Mouse (Mus musculus) intestine, embryonic 14.5 days (tissue): ENCODE measurements at regions not wholly inside any gene's neighbourhood (a gene's known extent, or its start where the extent isn't known, plus 50 kb on each side); places are given as distances from the start of the nearest gene placed in this dataset.

Experiments used
- ATAC-seq: fragments of 200-750 bp; cut with Nextera tagmentation; replicated peaks from 2 replicates; pipeline ENCODE4 v1.8.0; 2017; ENCODE audit warnings: low read depth, moderate number of reproducible peaks, moderate TSS enrichment, moderate library complexity; ENCODE audit not compliant: low FRiP score, low TSS enrichment
- DNase-seq: peaks from one replicate; pipeline ENCODE4 v3.0.0-alpha.2; 2018; ENCODE audit warnings: low spot score
- H3K27ac ChIP-seq: fragments of 300-500 bp; sonication (generic); 2 replicates; pipeline ENCODE4 v1.5.1; 2014; ENCODE audit warnings: low read depth, mild to moderate bottlenecking, control low read depth
- H3K27me3 ChIP-seq: fragments of 300-500 bp; sonication (generic); replicated peaks from 2 replicates; pipeline ENCODE4 v1.6.1; 2014; ENCODE audit warnings: low read length, control low read depth; ENCODE audit not compliant: control insufficient read depth, insufficient read depth
- H3K36me3 ChIP-seq: fragments of 300-500 bp; sonication (generic); 2 replicates; pipeline ENCODE4 v1.6.1; 2014; ENCODE audit warnings: low read length, control low read depth; ENCODE audit not compliant: control insufficient read depth, insufficient read depth
- H3K4me1 ChIP-seq: fragments of 300-500 bp; sonication (generic); replicated peaks from 2 replicates; pipeline ENCODE4 v1.6.1; 2014; ENCODE audit warnings: low read length, control low read depth, mixed read lengths; ENCODE audit not compliant: control insufficient read depth, insufficient read depth
- H3K4me2 ChIP-seq: fragments of 300-500 bp; sonication (generic); 2 replicates; pipeline ENCODE4 v1.6.1; 2014; ENCODE audit warnings: low read length
- H3K4me3 ChIP-seq: fragments of 300-500 bp; sonication (generic); 2 replicates; pipeline ENCODE4 v1.5.1; 2014; ENCODE audit warnings: low read depth, low read length, control low read depth, mixed read lengths
- H3K9ac ChIP-seq: fragments of 300-500 bp; sonication (generic); 2 replicates; pipeline ENCODE4 v1.6.1; 2014; ENCODE audit warnings: mild to moderate bottlenecking, low read length
- H3K9me3 ChIP-seq: fragments of 300-500 bp; sonication (generic); 2 replicates; pipeline ENCODE4 v1.6.1; 2016; ENCODE audit warnings: low read length, control low read depth; ENCODE audit not compliant: control insufficient read depth
- WGBS: fragments of 180-500 bp; shearing (Covaris S2); extraction: QIAGEN DNeasy Blood & Tissue Kit; methylation state at CpG from one replicate; pipeline ENCODE4 v1.1.7; 2014; 5-methylcytosine and 5-hydroxymethylcytosine counted together

DNA sequence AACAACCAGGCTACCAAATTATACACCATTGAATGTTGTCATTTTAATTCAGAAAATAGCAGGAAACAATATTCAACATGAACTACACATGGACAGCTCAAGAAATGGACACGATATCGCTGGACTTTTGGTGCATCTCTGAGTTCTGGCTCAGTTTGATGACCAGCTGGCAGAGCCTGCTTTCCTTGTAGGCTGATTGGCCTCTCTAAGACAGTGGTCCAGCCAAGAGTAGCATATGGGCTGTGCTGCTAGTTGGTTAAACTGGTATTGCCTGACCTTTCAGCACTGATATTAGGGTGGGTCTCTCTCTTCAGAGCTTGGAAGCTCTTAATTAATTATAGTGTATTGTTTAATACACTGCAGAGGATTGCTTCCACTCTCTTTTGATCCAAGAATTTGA, 705.8 kb upstream of the Ddx18 start:
- Histone ChIP-seq H3K4me2 (no peak overlapping the region), H3K9ac (no peak overlapping the region), H3K36me3 (no peaks in the 10 kb centered on the region), H3K4me1 (no peaks in the 10 kb centered on the region), H3K9me3 (no peaks in the 10 kb centered on the region), H3K4me3 (no peak overlapping the region), H3K27me3 (no peaks in the 10 kb centered on the region), H3K27ac (no peak overlapping the region)
- DNase-seq (no peak), ATAC-seq (no peak)
- 96% methylated on average over 2 of the region's 2 CpGs for WGBS

DNA sequence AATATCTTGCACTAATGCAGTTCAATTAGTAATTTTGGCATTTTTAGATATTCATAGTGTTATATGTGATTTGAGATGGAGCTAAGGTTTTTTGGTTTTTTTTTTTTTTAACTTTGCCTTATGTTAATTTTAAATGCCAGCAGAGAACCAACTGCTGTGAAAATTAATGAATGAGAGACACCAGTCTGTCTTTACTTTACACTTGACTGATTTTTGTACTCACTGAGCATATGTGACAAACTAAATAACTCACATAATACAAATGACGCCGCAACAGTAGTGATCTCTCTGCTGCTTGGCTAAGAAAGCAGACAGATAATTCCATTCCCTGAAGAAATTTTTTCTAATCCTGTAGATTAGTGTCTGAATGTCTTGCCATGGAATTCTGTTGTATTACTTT, 675.2 kb upstream of the Ddx18 start:
- H3K4me1 ChIP-seq = no peaks in the 10 kb centered on the region
- H3K36me3 ChIP-seq = no peaks in the 10 kb centered on the region
- no peak overlapping the region for H3K4me3 ChIP-seq
- ATAC-seq (no peak), DNase-seq (no peak)
- H3K27me3 ChIP-seq = no peaks in the 10 kb centered on the region
- no peak overlapping the region for H3K9ac ChIP-seq
- H3K9me3 ChIP-seq = no peaks in the 10 kb centered on the region
- no peak overlapping the region for H3K27ac ChIP-seq
- WGBS = 87% methylated on average over 2 of the region's 2 CpGs
- H3K4me2 ChIP-seq = no peak overlapping the region

DNA sequence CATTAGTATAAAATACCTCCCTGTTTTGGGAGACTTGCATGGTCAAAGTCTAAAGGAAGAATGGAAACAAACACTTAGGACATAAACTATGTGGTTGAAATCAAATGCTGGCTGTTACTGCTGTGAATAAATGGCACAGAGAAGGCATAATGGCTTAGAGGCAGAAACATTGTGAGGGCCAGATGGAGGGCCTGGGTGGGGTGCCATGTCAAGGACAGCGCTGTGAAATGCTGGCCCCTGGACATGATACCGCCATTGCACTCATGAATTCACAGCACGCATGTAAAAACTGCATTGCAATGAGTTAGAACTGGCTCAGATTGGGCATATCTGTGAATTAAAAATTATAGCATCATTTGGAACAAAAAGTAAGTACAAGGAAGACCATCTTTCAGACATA, 673.7 kb upstream of the Ddx18 start:
- Histone ChIP-seq H3K9me3 (no peaks in the 10 kb centered on the region), H3K9ac (no peak overlapping the region), H3K4me2 (no peak overlapping the region), H3K27ac (no peak overlapping the region), H3K4me1 (no peaks in the 10 kb centered on the region), H3K36me3 (no peaks in the 10 kb centered on the region), H3K27me3 (no peaks in the 10 kb centered on the region), H3K4me3 (no peak overlapping the region)
- DNase-seq = no peak
- 88% methylated on average over 3 of the region's 3 CpGs for WGBS
- ATAC-seq = no peak

DNA sequence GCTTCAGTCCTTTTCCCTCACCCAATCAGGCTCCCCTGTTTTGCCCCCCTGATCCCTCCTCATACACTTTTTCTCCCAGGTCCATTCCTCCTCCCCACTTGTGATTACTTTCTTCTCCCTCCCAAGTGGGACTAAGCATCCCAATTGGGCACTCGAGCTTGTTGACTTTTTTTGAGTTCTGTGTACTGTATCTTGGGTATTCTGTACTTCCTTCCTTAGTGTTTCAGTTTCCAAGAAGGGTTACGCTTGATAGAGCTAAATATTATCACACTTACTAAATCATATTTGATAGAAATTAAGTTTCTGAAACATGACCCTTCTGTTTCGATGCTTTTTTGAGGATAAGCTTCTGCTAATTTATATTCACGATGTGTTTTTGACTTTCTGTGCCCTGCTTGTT, 662.7 kb upstream of the Ddx18 start:
- H3K36me3 ChIP-seq = no peaks in the 10 kb centered on the region
- no peak overlapping the region for H3K4me3 ChIP-seq
- H3K27me3 ChIP-seq = no peaks in the 10 kb centered on the region
- no peak overlapping the region for H3K4me2 ChIP-seq
- H3K4me1 ChIP-seq = no peaks in the 10 kb centered on the region
- no peak overlapping the region for H3K9ac ChIP-seq
- DNase-seq (no peak), ATAC-seq (no peak)
- 78% methylated on average over 4 of the region's 4 CpGs for WGBS
- no peak overlapping the region for H3K27ac ChIP-seq
- no peaks in the 10 kb centered on the region for H3K9me3 ChIP-seq

DNA sequence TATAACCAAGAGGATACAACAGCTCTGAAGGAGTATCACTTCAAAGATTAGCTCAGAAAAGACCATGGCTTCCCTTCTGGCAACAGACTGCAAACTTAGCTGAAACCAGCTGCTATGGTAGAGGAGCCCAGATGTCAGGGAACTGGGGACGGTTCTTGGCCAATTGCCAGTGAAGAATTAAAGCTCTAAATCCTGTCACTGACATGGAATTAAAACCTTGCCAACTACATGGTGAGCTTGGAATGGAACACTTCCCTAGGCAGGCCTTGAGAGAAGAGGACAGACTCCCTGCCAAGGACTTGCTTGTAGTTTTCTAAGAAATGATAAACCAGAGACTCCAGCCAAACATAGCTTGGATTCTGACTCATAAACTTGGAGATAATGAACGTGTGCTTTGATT, 644.7 kb upstream of the Ddx18 start:
- ATAC-seq = no peak
- no peak overlapping the region for H3K9ac ChIP-seq
- 22% methylated on average over 2 of the region's 2 CpGs for WGBS

DNA sequence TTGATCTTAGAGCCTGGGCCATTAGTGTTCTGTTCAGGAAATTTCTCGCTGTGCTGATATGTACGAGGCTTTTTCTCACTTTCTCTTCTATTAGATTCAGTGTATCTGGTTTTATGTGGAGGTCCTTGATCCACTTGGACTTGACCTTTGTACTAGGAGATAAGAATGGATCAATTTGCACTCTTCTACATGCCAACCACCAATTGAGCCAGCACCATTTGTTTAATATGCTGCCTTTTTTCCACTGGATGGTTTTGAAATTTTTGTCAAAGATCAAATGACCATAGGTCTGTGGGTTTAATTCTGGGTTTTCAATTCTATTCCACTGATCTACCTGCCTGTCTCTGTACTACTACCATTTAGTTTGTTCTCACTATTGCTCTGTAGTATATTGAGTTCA, 640.8 kb upstream of the Ddx18 start:
- H3K9me3 ChIP-seq = no peaks in the 10 kb centered on the region
- H3K4me3 ChIP-seq = no peak overlapping the region
- ATAC-seq = no peak
- H3K27ac ChIP-seq = no peak overlapping the region
- H3K4me1 ChIP-seq = no peaks in the 10 kb centered on the region
- 86% methylated on average over 2 of the region's 2 CpGs for WGBS
- H3K27me3 ChIP-seq = no peaks in the 10 kb centered on the region
- no peak for DNase-seq
- no peaks in the 10 kb centered on the region for H3K36me3 ChIP-seq
- no peak overlapping the region for H3K9ac ChIP-seq
- H3K4me2 ChIP-seq = no peak overlapping the region

More for the DNA sequence above, 644.7 kb upstream of the Ddx18 start:
- Histone ChIP-seq H3K4me1 (no peaks in the 10 kb centered on the region), H3K27me3 (no peaks in the 10 kb centered on the region), H3K4me3 (no peak overlapping the region), H3K4me2 (no peak overlapping the region), H3K9me3 (no peaks in the 10 kb centered on the region), H3K27ac (no peak overlapping the region), H3K36me3 (no peaks in the 10 kb centered on the region)
- DNase-seq = peak; percentile 51

DNA sequence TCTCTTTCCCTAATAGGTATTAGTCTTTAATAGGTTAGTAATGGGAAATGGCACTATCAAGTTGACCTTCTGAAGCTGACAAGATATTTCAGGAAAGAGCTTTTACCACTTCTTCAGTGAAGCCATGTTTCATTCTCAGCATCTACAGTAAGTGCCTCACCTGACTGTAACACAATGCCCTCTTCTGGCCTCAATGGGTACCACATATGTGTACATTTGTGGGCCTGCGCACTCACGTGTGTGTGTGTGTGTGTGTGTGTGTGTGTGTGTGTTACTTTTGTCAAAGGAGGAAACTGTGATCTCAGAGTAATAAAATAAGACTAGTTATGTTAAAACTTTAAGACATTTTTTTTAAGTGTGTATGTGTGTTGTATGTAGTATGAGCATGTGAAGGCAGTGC, 601.8 kb upstream of the Ddx18 start:
- no peaks in the 10 kb centered on the region for H3K4me1 ChIP-seq
- no peak for ATAC-seq
- H3K27me3 ChIP-seq = no peaks in the 10 kb centered on the region
- no peak overlapping the region for H3K4me3 ChIP-seq
- WGBS = 84% methylated on average over 2 of the region's 2 CpGs
- no peaks in the 10 kb centered on the region for H3K36me3 ChIP-seq
- H3K4me2 ChIP-seq = no peak overlapping the region
- no peaks in the 10 kb centered on the region for H3K9me3 ChIP-seq
- H3K27ac ChIP-seq = no peak overlapping the region
- no peak for DNase-seq
- no peak overlapping the region for H3K9ac ChIP-seq

DNA sequence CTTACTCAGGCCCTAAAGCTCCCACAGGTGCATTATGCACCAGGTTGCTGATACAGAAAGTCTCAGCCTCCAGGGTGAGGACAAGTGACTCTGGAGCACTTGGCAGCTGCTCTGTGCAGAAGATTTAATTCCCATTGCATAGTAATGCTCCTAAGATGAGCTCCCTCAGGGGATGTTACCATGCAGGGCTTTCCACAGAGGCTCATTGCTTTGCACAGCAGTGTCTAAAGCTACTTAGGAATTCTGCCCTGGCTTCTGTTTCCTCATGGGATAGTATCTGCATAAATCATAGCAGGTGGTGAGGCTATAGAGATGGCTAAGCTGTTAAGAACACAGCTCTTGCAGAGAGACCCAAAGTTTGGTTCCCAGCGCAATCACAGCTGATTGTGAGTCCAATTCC, 594.0 kb upstream of the Ddx18 start:
- WGBS = 89% methylated on average over 1 of the region's 1 CpGs
- ATAC-seq = no peak

DNA sequence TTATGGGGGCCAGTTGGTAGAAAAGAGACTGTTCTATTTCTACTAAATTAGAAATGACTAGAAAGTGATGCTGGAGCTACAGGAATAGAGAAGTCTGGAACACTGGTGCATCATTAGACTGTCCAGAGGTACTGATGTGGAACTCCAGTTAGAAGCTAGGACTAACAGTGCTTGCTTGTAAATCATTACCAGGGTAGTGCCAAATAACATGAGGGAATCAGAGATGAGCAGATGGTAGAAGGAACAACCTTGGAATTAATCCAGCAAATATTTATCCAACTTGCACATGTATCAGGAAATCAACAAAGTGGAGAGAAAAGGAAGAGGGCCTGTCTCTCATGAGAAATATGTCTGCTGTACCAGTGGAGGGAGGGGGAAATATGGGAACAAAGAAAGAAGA, 573.6 kb upstream of the Ddx18 start:
- Histone ChIP-seq H3K9ac (no peak overlapping the region), H3K4me1 (no peaks in the 10 kb centered on the region), H3K9me3 (no peaks in the 10 kb centered on the region), H3K27me3 (no peaks in the 10 kb centered on the region), H3K36me3 (no peaks in the 10 kb centered on the region), H3K4me3 (no peak overlapping the region), H3K4me2 (no peak overlapping the region), H3K27ac (no peak overlapping the region)
- DNase-seq (no peak), ATAC-seq (no peak)

More for the DNA sequence above, 594.0 kb upstream of the Ddx18 start:
- no peaks in the 10 kb centered on the region for H3K9me3 ChIP-seq
- H3K4me2 ChIP-seq = no peak overlapping the region
- H3K4me1 ChIP-seq = no peaks in the 10 kb centered on the region
- no peaks in the 10 kb centered on the region for H3K36me3 ChIP-seq
- DNase-seq = no peak
- no peak overlapping the region for H3K4me3 ChIP-seq
- H3K9ac ChIP-seq = no peak overlapping the region
- H3K27ac ChIP-seq = no peak overlapping the region
- no peaks in the 10 kb centered on the region for H3K27me3 ChIP-seq
